Mouse (Mus musculus) cerebellum, adult 11 months (tissue): Measurements from ENCODE around the gene Psmd2.

Experiments used
- DNase-seq: peaks from one replicate; pipeline ENCODE4 v3.0.0; 2022

The Psmd2 gene

DNA sequence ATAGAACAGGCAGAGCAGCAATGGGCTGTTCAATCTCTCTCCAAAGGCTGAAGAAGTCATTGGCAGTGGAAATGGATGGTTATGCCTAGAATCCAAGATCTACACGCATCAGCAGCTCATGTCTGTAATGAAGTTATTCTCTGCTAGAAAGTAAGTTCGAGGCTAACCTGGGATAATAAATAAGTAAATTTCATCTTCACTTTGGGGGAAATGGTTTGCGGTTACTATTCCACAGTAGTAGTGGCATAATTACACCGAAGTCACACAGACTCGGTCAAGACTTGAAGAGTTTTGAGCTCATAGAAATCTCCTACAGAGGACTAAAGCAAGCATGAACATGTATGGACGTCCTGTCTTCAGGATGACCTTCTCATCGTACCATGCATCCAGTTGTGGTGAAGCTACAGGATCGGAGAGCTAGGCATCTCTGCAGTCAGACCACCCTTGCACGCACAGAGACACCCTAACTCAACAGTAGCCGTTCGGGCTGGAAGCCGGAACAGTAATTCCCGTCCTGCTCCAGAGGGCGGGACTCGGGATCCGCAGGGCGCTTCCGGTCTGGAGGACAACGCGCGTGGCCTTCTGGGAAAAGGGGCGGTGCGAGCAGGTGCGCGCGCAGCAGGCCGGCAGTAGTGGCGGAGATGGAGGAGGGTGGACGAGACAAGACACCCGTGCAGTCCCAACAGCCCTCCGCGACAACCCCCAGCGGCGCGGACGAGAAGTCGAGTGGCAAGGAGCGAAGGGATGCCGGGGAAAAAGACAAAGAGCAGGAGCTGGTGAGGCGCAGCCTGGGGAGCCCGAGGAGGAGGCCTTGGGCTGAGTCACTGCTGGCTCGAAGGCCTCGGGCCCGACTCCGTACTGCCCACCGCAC, at the start of gene Psmd2:
Psmd2 (plus strand) TSS at position 577 of the 871 bp plus-strand sequence.
- peak; percentile 95 for DNase-seq

- DNase-seq, result no peak
These were observed 46.7 kb upstream of the Psmd2 start for GRCm38 (mm10) chr16:20604705-20605104.

- peak; percentile 70 for DNase-seq
These were observed 40.7 kb upstream of the Psmd2 start for GRCm38 (mm10) chr16:20610501-20611356.

GRCm38 (mm10) chr16:20611357-20612227, 39.9 kb upstream of the Psmd2 start, which contains the start of the genes Eef1akmt4, Gm49333 and Alg3:
Eef1akmt4 (plus strand) TSS chr16:20611593.
Gm49333 (plus strand) TSS chr16:20611610.
Alg3 (minus strand) TSS chr16:20611735.
- DNase-seq, result peak; percentile 72

DNA sequence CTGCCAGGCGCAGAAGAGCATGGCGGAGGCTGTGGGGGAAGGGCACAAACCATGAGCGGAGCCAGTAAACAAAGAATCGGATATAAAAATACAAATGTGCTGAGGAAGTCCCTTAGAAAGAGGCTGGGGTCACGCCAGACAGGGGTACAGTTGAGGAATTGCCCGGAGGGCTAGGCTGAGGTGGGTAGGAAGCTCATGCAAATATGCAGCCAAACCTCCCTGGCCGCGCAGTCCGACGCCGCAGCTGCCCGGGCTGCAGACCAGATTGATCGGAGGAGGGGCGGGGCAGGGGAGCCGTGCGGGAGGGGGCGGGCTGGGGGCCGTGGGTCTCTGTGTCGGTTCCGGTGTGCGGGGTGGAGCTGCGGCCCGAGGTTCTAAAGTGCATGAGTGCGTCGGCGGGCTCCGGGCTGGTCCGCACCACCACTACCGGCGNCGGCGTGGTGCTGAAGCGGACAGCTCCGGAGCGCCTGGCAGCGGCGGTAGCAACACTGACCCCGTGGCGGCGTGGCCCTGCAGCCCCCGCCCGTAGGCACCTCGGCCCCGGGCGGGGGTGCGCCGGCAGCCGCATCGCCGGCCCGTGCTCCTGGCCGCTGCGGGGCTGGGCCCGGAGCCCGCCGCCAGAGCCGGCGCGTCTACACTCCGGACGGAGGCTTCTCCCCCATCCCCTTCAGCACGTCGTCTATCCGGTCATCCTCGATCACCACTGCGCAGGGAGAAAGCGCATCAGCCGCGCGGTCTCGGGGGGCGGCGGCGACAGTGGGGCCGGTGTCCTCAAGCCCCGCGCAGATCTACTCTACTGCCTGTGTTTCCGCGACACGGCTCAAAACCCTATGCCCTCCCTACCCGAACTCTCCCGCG, 31.7 kb upstream of the Psmd2 start:
- DNase-seq, result peak; percentile 32

DNA sequence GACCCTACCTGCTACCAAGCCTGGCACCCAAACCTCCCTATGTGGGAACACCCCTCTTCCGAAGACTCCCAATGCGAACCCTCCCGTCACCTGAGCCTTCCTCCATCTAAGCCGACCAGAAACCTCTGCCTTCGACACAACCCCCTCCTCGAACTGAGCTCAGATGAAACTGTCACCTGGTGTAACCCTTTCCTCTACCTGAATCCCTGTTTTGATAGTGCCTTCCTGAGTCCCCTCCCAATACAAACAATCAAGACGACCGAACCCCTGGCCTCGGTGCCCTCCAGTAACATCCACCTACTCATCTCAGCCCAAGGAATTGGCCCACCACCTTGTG, 31.1 kb upstream of the Psmd2 start:
- DNase-seq, result peak; percentile 43

GRCm38 (mm10) chr16:20620751-20621190, 30.7 kb upstream of the Psmd2 start:
- no peak for DNase-seq

DNA sequence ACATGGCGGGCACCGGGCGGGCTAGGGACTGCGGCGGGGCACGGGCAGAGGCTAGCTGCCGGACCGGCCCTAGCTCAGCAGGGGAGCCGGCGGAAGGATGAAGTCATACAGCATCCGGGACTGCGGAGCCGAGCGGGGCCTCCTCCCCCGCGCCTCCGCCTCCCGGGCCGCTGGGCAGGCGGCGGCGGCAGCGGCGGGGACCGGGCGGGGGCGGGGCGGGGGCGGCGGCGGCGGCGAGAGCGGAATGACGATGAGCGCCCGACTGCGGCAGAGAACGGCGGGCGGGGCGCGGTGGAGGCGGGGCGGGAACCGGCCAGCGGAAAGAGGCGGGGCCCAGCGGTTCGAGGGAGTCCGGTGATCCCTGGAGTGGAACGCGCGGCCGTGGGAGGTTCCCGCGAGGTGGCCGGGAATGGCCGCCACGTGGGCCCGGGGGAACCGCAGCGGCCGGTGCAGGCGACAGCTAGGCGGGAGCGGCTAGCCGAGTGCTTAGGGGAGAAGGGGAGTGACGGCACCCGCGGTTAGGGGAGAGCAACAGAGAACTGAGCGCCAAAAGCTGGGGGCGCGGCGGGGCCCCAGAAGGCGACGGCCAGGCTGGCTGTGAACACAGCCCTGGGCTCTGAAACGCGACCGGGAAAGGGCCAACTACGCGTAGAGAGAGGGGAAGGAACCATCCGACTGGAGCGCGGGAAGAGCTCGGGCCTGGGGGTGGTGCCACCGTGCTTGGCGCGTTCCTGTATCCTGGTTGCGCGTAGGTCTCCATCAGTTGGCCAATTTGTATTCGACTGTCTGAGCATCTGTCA, 30.1 kb upstream of the Psmd2 start, which contains the start of gene Camk2n2:
Camk2n2 (minus strand) TSS at position 97 of the 800 bp plus-strand sequence.
- peak; percentile 82 for DNase-seq

- DNase-seq, result peak; percentile 72
These were observed 29.3 kb upstream of the Psmd2 start for GRCm38 (mm10) chr16:20621991-20622685.

GRCm38 (mm10) chr16:20623211-20623610, 28.2 kb upstream of the Psmd2 start:
- no peak for DNase-seq

DNA sequence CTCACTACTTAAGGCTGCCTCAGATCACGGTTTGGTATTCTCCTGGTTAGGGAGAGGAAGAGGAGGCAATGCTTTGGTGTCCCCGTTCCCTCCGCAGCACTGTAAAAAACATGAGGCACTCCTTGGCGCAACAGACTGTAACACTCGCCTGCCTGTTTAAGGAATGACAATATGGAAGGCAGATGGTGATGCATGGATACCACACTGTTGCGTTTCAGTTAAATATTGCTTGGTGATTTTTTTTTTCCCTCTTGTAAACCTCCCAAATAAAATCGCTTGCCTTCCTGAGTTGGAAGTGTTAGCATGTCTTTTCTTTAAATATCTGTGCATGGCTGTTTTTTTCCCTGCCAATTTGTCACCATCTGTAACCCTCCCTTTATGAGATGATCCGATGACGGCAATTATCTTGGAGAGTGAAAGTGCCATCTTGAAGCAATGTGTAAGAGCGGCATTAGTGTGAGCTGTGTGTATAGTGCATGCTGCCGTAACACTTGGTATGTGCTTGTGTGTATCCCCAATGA, 22.5 kb upstream of the Psmd2 start:
- no peak for DNase-seq

GRCm38 (mm10) chr16:20629731-20630634, 21.5 kb upstream of the Psmd2 start, which contains the start of gene Ece2:
Ece2 (plus strand) TSS chr16:20629828.
- peak; percentile 59 for DNase-seq

DNA sequence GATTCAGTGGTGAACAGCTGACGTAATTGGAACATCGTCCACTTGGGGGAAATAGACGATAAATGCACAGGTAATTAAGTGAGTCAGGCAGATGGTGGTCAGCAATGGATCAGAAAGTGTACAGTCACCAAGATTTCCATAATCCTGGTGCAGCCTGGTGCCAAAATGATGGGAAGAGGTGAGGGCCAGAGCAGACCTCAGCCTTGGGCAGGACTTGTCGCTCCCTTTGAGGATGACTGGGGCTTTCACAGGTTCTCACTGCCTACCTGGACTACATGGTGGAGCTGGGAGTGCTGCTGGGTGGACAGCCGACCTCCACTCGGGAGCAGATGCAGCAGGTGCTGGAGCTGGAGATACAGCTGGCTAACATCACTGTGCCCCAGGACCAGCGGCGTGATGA, 14.0 kb upstream of the Psmd2 start:
- no peak for DNase-seq

- DNase-seq, result no peak
These were observed 13.1 kb upstream of the Psmd2 start for GRCm38 (mm10) chr16:20638367-20638766.

- peak; percentile 71 for DNase-seq
These were observed 9.3 kb upstream of the Psmd2 start for GRCm38 (mm10) chr16:20642161-20642560.

DNA sequence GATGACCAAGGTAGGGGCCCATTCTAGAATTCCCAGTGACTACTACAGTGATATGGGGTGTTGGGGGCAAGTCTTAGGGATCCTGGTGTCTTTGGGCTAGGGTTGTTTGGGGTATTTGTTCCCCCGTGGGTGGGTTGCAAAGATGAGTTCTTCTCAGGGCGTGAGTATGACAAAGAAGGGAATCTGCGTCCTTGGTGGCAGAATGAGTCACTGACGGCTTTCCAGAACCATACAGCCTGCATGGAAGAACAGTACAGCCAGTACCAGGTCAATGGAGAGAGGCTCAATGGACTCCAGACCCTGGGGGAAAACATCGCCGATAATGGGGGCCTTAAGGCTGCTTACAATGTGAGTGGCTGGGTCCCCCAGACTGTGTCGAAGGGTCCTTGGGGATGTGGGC, 7.5 kb upstream of the Psmd2 start:
- no peak for DNase-seq

GRCm38 (mm10) chr16:20651947-20652310, 477 bp downstream of the Psmd2 start:
- no peak for DNase-seq

DNA sequence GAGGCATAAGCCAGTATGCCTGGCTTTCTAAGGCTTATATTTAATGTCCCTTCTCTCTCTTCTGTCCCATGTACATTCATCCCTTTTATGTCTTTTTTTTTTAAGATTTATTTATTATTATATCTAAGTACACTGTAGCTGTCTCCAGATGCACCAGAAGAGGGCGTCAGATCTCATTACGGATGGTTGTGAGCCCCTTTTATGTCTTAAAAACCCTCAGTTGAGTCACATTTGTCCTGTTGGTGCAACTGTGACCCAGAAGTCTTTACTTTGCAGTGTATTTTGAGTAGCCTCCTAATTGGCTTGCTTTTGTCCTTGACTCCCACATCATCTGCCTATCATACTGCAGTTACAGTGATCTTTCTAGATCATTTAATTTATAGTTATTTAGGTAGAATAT, 1.9 kb downstream of the Psmd2 start:
- DNase-seq, result no peak

DNA sequence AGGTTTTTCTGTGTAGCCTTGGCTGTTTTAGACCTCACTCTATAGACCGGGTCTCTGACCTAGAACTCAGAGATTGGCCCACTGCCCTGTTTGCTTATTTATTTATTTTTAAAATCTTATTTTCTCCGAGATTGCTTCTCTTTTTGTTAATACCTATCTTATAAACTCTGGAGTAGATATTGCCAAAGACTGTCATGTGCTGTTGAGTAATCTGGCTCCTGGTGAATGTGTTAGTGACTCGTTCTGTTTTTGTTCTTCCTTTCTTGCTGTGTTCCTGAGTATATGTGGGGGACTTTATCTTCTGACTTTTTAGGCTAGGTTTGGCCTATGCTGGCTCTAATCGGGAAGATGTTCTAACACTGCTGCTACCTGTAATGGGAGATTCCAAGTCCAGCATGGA, 6.2 kb downstream of the Psmd2 start:
- DNase-seq, result no peak
